Mouse (Mus musculus) embryonic stem cell, embryonic (primary cell): Measurements from ENCODE around the gene Rab11fip4.

ENCODE experiments used
- CTCF ChIA-PET, 4 experiments: fragments of 300-600 bp in 2 of 4; fragments of 350-600 bp in 2 of 4; sonication (Branson Sonifier 250); formaldehyde crosslinking; loops; one replicate each; lab custom pipeline; 2022; ENCODE audit warnings: inconsistent platforms in 2 of 4; lab: Charles Lee
- POLR2A ChIA-PET, 4 experiments: fragments of 300-600 bp in 2 of 4; fragments of 350-600 bp in 2 of 4; sonication (Branson Sonifier 250); formaldehyde crosslinking; loops; one replicate each; lab custom pipeline; 2022; ENCODE audit warnings: antibody characterized with exemption in 4 of 4, inconsistent platforms in 1 of 4; lab: Charles Lee

Gene Rab11fip4

DNA sequence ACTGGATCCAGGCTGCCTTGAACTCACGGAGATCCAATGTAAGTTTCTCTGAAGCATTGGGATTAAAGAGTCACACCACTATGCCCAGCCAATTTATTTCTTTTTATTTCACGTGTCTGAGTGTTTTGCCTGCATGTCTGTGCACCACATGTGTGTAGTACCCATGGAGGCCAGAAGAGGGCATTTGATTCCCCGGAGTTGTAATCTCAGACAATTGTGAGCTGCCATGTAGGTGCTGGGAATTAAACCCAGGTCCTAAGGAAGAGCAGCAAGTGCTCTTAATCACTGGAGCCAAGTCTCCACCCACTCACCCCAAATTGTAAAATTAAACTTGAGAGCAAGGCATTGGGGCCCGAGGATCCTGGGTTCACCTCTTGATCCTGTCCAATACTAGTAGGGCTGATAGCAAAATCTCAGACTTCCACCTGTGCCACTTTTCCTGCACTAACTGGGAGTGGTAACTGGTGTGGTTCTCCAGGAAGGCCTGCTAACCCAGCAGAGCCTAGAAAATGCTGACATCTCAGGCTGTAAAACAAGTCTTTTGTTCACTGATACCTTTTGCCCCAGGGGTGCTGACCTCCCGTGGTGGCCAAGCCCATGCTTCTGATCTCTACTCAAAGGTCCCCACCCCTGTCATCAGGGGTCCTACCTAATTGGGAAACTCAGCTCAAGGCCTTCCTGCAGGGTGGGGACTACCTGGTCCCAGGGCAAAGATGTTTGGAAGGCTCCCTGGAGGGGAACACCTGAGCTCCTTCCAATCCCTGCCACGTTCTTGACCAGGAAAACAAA is 44.8 kb downstream of the Rab11fip4 start:
- CTCF ChIA-PET: interaction anchor here (0.5 to 1.6 kb wide), 18 partner anchors 11 to 411 kb away, joined by 3 to 9 read pairs (median 4); no protein-coding TSS in a partner anchor
- POLR2A ChIA-PET: interaction anchor here (0.6 to 3.4 kb wide), 25 partner anchors 9 to 318 kb away, joined by 3 to 26 read pairs (median 4); no protein-coding TSS in a partner anchor

DNA sequence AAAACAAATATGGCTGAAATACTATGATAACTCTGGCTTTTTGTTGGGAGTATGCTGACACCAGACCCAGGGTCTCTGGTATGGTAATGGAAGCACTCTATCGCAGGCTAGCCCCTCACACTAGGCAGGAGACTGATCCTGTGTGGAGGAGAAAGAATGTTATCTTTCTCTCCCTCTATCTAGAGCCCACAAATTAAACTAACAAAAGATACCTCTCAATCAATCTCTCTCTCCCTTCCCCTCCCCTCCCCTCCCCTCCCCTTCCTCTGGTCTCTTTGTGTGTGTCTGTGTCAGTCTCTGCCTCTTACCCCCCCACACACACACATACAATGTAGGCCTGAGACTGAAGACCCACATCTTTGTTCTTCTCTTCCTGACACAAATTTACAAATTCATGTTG is 45.5 kb downstream of the Rab11fip4 start:
- ChIA-PET POLR2A (interaction anchor here (0.7 to 3.4 kb wide), 23 partner anchors 8 to 317 kb away, joined by 3 to 26 read pairs (median 4); no protein-coding TSS in a partner anchor), CTCF (interaction anchor here (0.5 to 1.6 kb wide), 17 partner anchors 11 to 412 kb away, joined by 3 to 9 read pairs (median 4); no protein-coding TSS in a partner anchor)

DNA sequence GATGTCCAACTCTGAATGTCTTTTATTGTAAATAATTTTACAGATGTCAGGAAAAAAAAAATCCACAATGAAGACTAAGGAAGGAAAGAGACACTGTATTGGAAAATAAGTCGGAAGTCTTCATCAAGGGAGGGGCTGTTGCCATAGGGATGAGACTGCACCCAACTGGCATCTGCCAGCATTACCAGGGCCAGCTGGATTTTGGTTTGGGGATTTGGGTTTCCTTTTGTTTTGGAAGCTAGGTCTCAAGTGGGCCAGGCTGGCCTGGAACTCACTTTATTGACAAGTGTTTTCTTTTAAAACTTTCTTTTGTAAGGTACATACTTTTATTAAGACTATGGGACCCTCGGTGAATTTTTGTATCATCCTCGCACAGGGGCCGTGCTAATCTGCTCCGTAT is 47.7 kb downstream of the Rab11fip4 start:
- POLR2A ChIA-PET: interaction anchor here in 3 of 4 experiments (0.6 to 15.2 kb wide), 13 partner anchors 8 to 802 kb away, joined by 3 to 291 read pairs (median 7); no protein-coding TSS in a partner anchor
- CTCF ChIA-PET: interaction anchor here in 2 of 4 experiments (0.9 to 1.5 kb wide), 5 partner anchors 14 to 281 kb away, joined by 3 to 7 read pairs (median 4); no protein-coding TSS in a partner anchor

DNA sequence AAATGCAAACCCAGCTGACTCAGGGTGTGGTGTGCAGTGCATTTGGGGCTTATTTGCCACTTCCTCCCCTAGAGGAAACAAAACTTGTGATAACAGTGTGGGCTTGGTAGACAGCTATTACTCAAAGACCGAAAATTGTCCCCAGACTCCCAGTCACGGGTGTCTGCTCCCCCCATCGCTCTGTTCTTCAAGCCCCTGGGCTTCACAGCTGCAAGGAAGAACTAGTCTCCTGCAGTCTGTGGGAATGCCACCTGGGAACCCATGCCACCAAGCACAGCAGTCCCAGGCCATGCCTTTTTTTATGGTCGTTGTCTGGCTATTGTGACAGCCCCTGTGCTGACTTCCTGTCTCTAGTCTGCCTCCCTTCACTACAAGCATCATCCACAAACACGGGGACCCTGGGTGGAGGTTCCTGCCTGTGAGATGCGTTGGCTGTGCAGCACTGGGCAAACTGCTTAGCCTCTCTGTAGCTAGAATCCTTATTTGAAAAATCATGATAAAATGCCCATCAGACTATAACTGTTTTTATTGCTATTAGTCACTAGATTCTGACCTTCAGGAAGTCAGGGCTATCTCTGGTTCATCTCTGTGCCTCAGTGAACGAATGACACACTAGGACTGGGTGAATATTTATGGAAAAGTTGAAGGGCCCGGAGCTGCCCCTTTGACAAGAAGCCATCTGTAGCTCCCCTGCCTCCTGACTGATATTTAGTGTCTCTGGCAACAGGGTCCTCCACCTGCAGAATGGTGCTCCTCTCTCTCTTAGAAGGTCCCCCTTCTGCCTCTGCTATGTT is 50.1 kb downstream of the Rab11fip4 start:
- ChIA-PET CTCF (interaction anchor here in 2 of 4 experiments (0.7 to 1.5 kb wide), 5 partner anchors 11 to 19 kb away, joined by 3 to 6 read pairs (median 4); no protein-coding TSS in a partner anchor), POLR2A (interaction anchor here (0.6 to 15.2 kb wide), 7 partner anchors 11 to 507 kb away, joined by 3 to 291 read pairs (median 5); no protein-coding TSS in a partner anchor)

DNA sequence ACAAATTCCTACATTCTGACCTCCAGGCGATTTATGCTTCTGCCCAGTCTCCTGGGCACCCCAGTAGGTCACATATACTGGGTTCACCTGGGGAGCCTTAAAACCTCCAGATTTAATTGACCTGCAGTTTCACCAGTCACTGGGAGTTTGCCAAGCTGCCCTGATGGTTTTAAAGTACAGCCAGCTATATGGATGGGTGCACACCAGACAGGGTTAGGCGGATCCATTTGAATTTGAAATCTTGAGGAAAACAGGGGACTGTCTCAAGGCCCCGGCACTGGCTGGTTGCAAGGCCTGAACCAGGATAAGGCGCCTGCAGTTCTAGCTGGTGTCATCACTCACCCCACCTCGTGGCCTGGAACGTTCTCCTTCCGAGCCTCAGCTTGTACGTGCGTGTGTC is 52.7 kb downstream of the Rab11fip4 start:
- ChIA-PET POLR2A (interaction anchor here in 3 of 4 experiments (0.7 to 15.2 kb wide), 14 partner anchors 14 to 46 kb away, joined by 3 to 291 read pairs (median 3); no protein-coding TSS in a partner anchor), CTCF (interaction anchor here in 2 of 4 experiments (0.7 to 2.7 kb wide), 6 partner anchors 13 to 43 kb away, joined by 3 to 8 read pairs (median 4); no protein-coding TSS in a partner anchor)

DNA sequence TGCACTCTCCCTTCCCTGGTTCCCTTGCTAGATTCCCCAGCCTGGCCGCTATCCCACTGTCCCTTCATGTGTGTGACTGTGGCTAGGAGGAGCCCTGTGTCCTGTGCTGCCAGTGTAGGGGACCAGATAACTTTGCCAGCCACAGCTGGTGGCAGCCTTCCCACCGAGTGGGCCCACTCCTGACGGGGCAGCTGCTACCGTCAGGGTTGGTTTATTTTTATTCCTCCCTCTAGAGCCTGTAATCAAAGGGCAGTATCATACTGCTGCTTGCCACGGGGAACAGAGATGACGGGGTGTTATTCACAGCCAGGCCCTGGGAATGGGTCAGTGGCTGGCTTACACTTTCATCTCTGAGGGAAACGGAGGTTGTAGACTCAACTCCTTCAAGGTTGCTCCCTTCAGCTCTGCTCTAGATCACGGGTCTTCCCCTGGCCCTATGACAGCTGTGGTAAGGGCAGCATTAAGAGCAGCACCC is 53.7 kb downstream of the Rab11fip4 start:
- POLR2A ChIA-PET: interaction anchor here (0.6 to 15.2 kb wide), 15 partner anchors 9 to 232 kb away, joined by 3 to 291 read pairs (median 12); no protein-coding TSS in a partner anchor

DNA sequence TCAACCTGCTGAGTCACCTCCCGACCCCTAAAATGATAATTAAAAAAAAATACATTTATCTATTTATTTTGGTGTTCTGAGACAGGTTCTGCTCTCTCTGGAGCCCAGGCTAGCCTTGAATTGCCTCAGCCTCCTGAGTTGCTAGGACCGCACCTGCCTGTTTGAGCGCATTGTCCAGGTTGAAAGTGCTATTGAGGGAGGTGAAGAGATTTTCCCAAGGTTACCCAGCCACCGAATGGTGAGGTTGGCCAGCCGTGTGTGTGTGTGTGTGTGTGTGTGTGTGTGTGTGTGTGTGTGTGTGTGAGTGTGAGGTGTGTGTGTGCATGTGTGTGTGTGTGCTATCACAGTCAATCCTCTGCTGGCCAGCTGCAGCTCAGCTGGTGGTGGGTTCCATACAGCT is 55.0 kb downstream of the Rab11fip4 start:
- ChIA-PET CTCF (interaction anchor here (0.6 to 2.2 kb wide), 17 partner anchors 8 to 92 kb away, joined by 3 to 13 read pairs (median 4); no protein-coding TSS in a partner anchor), POLR2A (interaction anchor here (0.6 to 15.2 kb wide), 49 partner anchors 8 to 1248 kb away, joined by 3 to 291 read pairs (median 4); partner anchors contain the start of genes Rab11fip4 (in 1 of the 4) and Utp6 (in 1 of the 4))

More for the DNA sequence above, 53.7 kb downstream of the Rab11fip4 start:
- CTCF ChIA-PET: interaction anchor here in 3 of 4 experiments (0.7 to 2.7 kb wide), 5 partner anchors 16 to 42 kb away, joined by 3 to 12 read pairs (median 4); no protein-coding TSS in a partner anchor

DNA sequence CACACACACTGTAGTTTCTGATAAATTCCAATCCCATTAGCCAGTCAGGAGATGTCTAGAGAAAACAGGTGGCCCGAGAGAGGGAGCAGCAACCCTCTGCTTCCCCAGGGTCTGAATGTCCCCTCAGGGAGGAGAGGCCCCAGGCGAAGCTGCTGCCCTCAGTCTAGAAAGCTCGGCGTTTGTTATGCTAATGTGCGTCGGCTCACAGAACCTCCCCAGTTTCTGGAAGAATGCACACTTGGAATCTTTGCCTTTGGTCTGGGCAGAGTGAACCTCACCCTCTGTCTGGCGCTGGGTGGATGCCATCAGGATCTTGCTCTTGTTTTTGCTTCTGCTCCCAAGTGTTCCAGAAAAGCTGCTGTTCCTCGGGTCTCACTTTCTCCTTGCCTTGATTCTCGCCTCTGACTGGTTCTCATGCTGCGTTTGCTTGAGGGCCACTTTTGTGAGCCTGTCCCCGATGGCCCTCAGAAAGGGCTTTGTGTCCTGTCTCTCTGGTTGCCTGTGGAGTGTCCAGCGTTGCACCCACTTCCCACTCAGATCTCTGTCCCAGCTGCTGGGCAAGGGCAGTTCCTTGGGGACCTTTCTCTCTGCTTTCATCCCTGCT is 55.6 kb downstream of the Rab11fip4 start:
- ChIA-PET CTCF (interaction anchor here (0.6 to 2.2 kb wide), 18 partner anchors 8 to 219 kb away, joined by 3 to 13 read pairs (median 4); no protein-coding TSS in a partner anchor), POLR2A (interaction anchor here (0.6 to 15.2 kb wide), 54 partner anchors 8 to 1249 kb away, joined by 3 to 291 read pairs (median 4); partner anchors contain the start of genes Rab11fip4 (in 1 of the 4), Sarm1 (in 1 of the 4) and Utp6 (in 1 of the 4))

DNA sequence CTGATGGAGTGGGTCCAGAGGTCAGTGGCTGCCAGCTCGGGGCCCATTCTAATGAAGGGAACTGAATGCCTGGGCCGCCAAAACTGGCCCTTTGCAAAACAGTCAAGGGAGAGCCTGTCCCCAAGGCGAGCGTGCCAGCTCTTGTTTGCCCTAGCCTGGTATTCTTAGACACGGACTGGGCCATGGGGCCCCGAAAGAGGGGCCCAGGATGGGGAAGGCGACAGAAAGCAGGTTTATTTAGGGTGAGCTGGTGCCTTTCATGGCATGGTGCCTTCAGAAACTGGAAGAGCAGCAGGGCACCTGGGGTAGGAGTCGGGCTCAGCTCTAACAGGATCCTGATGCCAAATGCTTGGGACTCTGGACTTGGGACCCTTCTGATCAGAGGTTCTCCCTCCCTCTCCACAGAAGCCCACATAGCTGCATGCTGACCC is 56.1 kb downstream of the Rab11fip4 start:
- ChIA-PET POLR2A (interaction anchor here in 3 of 4 experiments (0.6 to 15.2 kb wide), 45 partner anchors 8 to 1149 kb away, joined by 3 to 291 read pairs (median 4); partner anchors contain the start of genes Rab11fip4 (in 1 of the 3), Sarm1 (in 1 of the 3) and Utp6 (in 1 of the 3)), CTCF (interaction anchor here (0.8 to 2.2 kb wide), 14 partner anchors 8 to 220 kb away, joined by 3 to 13 read pairs (median 4); no protein-coding TSS in a partner anchor)

DNA sequence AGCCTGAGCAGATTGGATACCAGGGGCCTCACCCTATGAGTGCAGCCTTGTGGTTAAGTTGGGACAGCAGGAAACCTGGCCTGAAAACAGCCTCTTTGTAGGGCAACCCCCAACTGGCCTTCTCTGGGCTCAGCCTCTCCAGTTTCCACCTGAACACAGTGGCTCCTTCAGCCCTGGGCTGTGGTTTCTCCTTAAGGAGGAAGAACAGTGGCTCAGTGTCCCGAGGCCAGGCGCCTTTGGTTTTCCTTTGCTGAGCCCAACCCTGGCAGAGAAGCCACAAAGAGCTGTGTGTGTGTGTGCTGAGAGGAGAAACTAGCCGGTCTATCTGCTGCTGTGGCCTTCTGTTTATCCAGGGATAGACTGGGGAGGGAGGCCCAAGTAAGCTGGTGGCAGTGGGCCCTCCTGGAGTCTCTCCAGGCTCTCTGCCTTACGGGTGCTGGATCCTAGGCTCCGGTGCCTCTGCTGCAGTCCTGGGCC is 59.4 kb downstream of the Rab11fip4 start:
- ChIA-PET POLR2A (interaction anchor here in 2 of 4 experiments (1.0 to 15.6 kb wide), 8 partner anchors 5 to 83 kb away, joined by 3 to 291 read pairs (median 4); no protein-coding TSS in a partner anchor), CTCF (interaction anchor here in 1 of 4 experiments (1.1 kb wide), 1 partner anchor 25 kb away, joined by 4 read pairs; no protein-coding TSS in a partner anchor)

DNA sequence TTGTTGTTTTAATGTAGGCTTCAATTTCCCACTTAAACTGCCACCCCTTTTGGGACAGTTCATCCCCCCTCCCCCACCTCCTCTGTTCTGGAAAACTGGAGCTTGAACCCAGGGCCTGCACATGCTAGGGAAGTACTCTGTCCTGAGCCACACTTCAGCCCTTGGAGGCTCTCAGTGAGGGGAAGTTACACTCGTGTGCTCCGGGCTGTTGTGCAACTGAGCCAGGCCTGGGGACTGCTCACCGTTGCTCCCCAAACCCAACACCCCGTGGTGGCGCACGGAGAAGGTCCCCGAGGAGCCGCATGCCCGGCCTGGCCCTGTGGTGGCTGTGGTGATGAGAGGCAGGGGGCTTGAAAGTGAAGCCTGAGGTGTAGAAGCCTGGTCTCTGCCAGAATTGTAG is 61.2 kb downstream of the Rab11fip4 start:
- CTCF ChIA-PET: interaction anchor here in 3 of 4 experiments (0.6 to 1.2 kb wide), 3 partner anchors 16 to 205 kb away, joined by 3 to 7 read pairs (median 6); no protein-coding TSS in a partner anchor
- POLR2A ChIA-PET: interaction anchor here (0.7 to 15.6 kb wide), 8 partner anchors 7 to 155 kb away, joined by 3 to 291 read pairs (median 6); no protein-coding TSS in a partner anchor

DNA sequence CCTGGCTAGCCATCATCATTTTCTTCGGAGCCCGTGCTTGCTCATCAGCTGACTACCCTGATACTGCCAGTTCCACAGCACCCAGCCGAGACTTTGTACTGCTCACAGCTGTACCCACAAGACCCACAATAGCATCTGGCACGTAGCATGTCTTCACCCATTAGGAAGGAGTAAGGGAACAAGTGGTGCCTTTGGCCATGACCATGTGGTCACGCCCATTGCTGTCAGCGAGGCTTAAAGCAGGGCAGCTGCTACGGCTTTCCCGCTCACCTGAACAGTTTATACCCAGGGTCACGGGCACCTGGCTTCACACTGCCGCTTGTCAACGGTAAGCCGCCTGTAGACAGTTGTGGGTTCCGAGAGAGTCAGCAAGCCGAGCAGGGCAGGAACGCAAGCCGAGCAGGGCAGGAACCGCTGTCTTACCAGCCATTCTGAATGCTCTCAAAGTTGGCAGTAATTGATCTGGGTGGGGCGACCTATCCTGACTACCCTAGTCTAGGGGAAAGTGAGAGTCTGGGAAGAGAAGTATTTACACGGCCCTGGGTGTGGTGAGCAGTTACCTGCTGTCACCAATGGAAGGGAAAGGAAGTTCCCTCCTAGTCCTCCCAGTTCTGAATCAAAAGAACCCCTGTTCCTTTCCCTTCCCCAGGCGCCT is 62.0 kb downstream of the Rab11fip4 start:
- POLR2A ChIA-PET: interaction anchor here (0.6 to 15.6 kb wide), 19 partner anchors 7 to 737 kb away, joined by 3 to 291 read pairs (median 4); no protein-coding TSS in a partner anchor

DNA sequence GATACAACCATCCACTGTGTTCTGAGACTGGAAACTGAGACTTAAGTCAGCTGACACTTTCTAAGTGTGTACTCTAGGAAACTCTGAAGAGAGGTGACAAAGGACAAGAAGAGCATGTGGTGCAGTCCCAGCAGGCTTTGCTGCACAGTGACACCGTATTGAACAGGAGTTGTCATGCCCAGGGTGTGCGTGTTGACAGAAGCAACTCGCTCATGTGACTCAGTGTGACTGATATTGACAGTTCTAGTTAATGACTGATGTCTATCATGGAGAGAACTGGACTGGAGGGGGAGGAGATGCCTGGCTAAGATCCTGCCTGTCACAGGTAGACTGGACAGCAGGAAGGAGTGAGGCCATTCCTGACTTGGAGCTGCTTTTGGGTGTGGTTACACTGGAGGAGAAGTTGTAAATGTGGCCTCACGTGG is 63.4 kb downstream of the Rab11fip4 start:
- ChIA-PET CTCF (interaction anchor here in 1 of 4 experiments (0.6 to 1.7 kb wide), 3 partner anchors 8 to 430 kb away, joined by 4 to 5 read pairs (median 4); no protein-coding TSS in a partner anchor), POLR2A (interaction anchor here (0.6 to 15.6 kb wide), 18 partner anchors 7 to 129 kb away, joined by 3 to 291 read pairs (median 3); no protein-coding TSS in a partner anchor)

More for the DNA sequence above, 62.0 kb downstream of the Rab11fip4 start:
- CTCF ChIA-PET: interaction anchor here (0.6 to 1.2 kb wide), 4 partner anchors 17 to 67 kb away, joined by 3 to 7 read pairs (median 4); no protein-coding TSS in a partner anchor

DNA sequence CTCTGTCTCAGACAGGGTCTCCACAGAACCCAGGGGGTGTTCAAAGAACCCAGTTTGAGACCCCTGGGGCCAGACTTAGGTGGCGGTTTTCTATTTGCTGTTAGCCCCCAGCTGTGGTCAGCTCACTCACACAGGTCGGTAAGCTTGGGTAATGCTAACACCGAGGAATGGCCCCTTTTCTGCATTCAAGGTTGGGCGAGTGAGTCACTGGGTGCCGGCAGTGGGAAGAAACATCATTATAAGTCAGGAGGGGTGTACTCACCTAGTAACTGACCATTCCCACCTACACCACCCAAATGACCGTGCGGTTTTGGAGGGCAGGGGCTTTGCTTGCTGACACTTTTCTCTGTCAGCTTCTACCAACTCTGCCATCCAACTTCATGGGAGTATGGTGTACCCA is 64.6 kb downstream of the Rab11fip4 start:
- ChIA-PET POLR2A (interaction anchor here (0.6 to 15.6 kb wide), 11 partner anchors 9 to 410 kb away, joined by 3 to 291 read pairs (median 4); no protein-coding TSS in a partner anchor), CTCF (interaction anchor here in 1 of 4 experiments (1.2 to 1.5 kb wide), 2 partner anchors 9 to 16 kb away, joined by 3 to 4 read pairs; no protein-coding TSS in a partner anchor)

DNA sequence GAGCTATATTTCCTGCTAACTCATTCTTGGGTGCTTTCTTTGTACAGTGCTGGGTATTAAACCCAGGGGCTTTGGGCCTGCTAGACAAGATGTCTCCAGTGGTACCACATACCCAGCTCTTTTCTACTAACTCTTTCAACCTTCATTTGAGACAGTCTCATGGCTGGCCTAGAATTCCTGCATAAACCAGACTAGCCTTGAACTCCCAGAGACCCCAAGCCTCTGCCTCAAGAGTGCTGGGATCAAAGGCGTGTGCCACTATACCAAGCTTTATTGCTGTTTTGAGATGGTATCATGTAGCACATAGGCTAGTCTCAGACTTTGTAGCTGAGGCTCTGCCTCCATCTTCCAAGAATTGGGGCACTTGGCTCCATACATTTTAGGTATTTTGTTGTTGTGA is 65.5 kb downstream of the Rab11fip4 start:
- POLR2A ChIA-PET: interaction anchor here (0.7 to 15.6 kb wide), 18 partner anchors 8 to 319 kb away, joined by 3 to 291 read pairs (median 4); partner anchors contain the start of gene Utp6 (in 1 of the 4)
- CTCF ChIA-PET: interaction anchor here in 1 of 4 experiments (0.5 to 1.4 kb wide), 6 partner anchors 13 to 264 kb away, joined by 3 to 6 read pairs (median 4); partner anchors contain the start of gene Rab11fip4
